15 mouse cellular contexts compared by ENCODE assay signal in genomic region chr13:100825627-100826410, GRCm38 (mm10).
"Had no signal": no experiment of that assay in that cellular context is flagged by ENCODE, and none has a peak within 500 bp of the region (broad histone marks: within the 10 kb centered on the region; RNA-seq: fewer than 3 reads in every experiment).

No protein-coding gene starts in this region.

- H3K27me3 ChIP-seq: intestine, embryonic 15.5 days; limb, embryonic 15.5 days; liver, embryonic 12.5 days; neural tube, embryonic 15.5 days; stomach, embryonic 15.5 days had no signal

- H3K4me2 ChIP-seq: intestine, embryonic 15.5 days; limb, embryonic 15.5 days; liver, embryonic 12.5 days; lung, embryonic 14.5 days; neural tube, embryonic 15.5 days; stomach, embryonic 15.5 days had no signal

- H3K4me3 ChIP-seq: intestine, embryonic 15.5 days; left cerebral cortex, adult 2 months; limb, embryonic 15.5 days; liver, embryonic 12.5 days; midbrain, embryonic 10.5 days; myocyte; neural tube, embryonic 15.5 days; stomach, embryonic 15.5 days had no signal

- H3K4me1 ChIP-seq: intestine, embryonic 15.5 days; stomach, embryonic 15.5 days had no signal

- ATAC-seq: intestine, embryonic 15.5 days; liver, embryonic 12.5 days had no signal

- H3K9ac ChIP-seq: intestine, embryonic 15.5 days; limb, embryonic 15.5 days; liver, embryonic 12.5 days; lung, embryonic 14.5 days; neural tube, embryonic 15.5 days; stomach, embryonic 15.5 days had no signal

- H3K27ac ChIP-seq: intestine, embryonic 15.5 days; left cerebral cortex, adult 2 months; limb, embryonic 15.5 days; liver, embryonic 12.5 days; midbrain, embryonic 10.5 days; neural tube, embryonic 15.5 days; stomach, embryonic 15.5 days had no signal

- DNase-seq: lung, embryonic 14.5 days; lung, postnatal 10 days; lung, postnatal 4 days; midbrain, embryonic 14.5 days; right cerebral cortex, adult 18-20 months; thymus, adult 2 months; thymus, postnatal 25 days had no signal

- H3K9me3 ChIP-seq: intestine, embryonic 15.5 days; limb, embryonic 15.5 days; liver, embryonic 12.5 days; midbrain, embryonic 10.5 days; neural tube, embryonic 15.5 days; stomach, embryonic 15.5 days had no signal
